Mouse (Mus musculus) forebrain, embryonic 16.5 days (tissue): Measurements from ENCODE around the gene Mafk. TPM values are rescaled to one million over a fixed set of nuclear protein-coding genes. Genes with fewer than 3 reads are reported as not detected.

Source experiments
- ATAC-seq: fragments of 200-750 bp; cut with Nextera tagmentation; 2 replicates; pipeline ENCODE4 v1.8.0; 2017; ENCODE audit warnings: mild to moderate bottlenecking, moderate library complexity
- H3K27ac ChIP-seq: fragments of 300-500 bp; sonication (generic); 2 replicates; pipeline ENCODE4 v1.5.1; 2014; ENCODE audit warnings: low read length, control low read depth
- H3K27me3 ChIP-seq: fragments of 300-500 bp; sonication (generic); replicated peaks from 2 replicates; pipeline ENCODE4 v1.6.1; 2014; ENCODE audit warnings: low read length; ENCODE audit not compliant: control insufficient read depth, insufficient read depth
- H3K36me3 ChIP-seq: fragments of 300-500 bp; sonication (generic); 2 replicates; pipeline ENCODE4 v1.6.1; 2014; ENCODE audit not compliant: control insufficient read depth, insufficient read depth
- H3K4me1 ChIP-seq: fragments of 300-500 bp; sonication (generic); replicated peaks from 2 replicates; pipeline ENCODE4 v1.6.1; 2014; ENCODE audit warnings: low read length; ENCODE audit not compliant: control insufficient read depth, insufficient read depth
- H3K4me2 ChIP-seq: fragments of 300-500 bp; sonication (generic); 2 replicates; pipeline ENCODE4 v1.6.1; 2014; ENCODE audit warnings: mild to moderate bottlenecking, low read length, control low read depth
- H3K4me3 ChIP-seq: fragments of 300-500 bp; sonication (generic); replicated peaks from 2 replicates; pipeline ENCODE4 v1.5.1; 2014; ENCODE audit warnings: mild to moderate bottlenecking, low read length, control low read depth
- H3K9ac ChIP-seq: fragments of 300-500 bp; sonication (generic); replicated peaks from 2 replicates; pipeline ENCODE4 v1.6.1; 2014; ENCODE audit warnings: low read depth, low read length, control low read depth
- H3K9me3 ChIP-seq: fragments of 300-500 bp; sonication (generic); 2 replicates; pipeline ENCODE4 v1.6.1; 2016; ENCODE audit warnings: low read length; ENCODE audit not compliant: control insufficient read depth
- WGBS: fragments of 180-500 bp; shearing (Covaris S2); extraction: QIAGEN DNeasy Blood & Tissue Kit; methylation state at CpG from one replicate; pipeline ENCODE4 v1.1.7; 2014; 5-methylcytosine and 5-hydroxymethylcytosine counted together
- polyA plus RNA-seq: library from polyadenylated mRNA; unstranded; fragments of >200 nt; fragmentation: Nextera tagmentation; extraction: Ambion mirVana; gene quantifications from 2 replicates; pipeline ENCODE4 v1.2.1, GENCODE M21; 2015

Gene Mafk
- polyA plus RNA-seq, 1 experiment from 2014 or later = 23.1 TPM

DNA sequence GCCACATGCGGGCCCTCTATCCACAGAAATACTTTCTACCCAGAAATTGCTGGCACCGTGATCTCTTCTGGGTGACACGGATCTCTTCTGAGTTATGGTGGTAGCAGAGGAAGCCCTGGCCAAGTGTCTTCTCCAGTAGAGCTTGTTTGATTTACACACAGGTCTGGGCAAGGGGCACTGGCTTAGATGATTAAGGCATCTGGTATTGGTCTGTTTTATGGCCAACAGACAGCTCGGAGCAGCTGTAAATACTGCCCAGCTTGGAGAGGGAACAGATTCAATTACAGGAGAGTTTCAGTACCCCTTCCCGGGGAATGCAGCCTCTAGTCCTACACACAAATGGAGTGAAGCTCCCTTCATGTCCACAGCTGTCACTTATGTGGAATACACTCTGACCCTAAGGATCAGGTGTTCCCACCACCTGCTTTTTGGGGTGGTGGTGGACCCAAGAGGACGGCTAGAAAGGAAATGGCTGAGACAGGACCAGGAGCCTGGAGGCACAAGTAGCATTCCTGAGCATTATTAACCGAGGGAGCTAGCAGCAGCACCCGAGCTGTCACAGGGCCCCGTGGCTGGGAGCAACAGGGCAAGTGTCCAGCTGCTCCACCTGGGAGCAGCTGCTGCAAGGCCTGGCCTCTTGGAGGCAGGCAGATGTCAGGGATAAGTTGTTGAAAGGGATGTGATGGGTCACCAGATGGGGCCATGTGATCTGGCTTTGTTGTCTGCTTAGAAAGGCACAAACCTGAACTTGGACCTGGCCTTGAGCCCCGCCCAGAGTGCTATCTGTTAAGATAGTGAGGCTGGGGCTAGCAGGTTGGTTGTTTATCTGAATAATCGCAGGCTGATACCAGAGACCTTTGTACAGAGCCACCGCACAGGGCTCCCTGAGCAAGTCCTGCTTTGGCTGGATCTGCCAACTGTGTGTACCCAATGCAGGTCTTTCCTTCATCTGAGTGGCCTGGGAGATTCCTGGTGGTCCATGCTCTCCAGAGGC lies 30.4 kb downstream of the Mafk start:
- H3K27me3 ChIP-seq = no peaks in the 10 kb centered on the region
- H3K9me3 ChIP-seq = no peaks in the 10 kb centered on the region
- WGBS = 87% methylated on average over 12 of the region's 12 CpGs
- peaks cover 17% of the 10 kb centered on the region for H3K4me1 ChIP-seq
- no peak for ATAC-seq
- H3K4me3 ChIP-seq = no peak overlapping the region
- H3K4me2 ChIP-seq = no peak overlapping the region
- no peak overlapping the region for H3K27ac ChIP-seq
- H3K9ac ChIP-seq = no peak overlapping the region
- peaks cover 5% of the 10 kb centered on the region for H3K36me3 ChIP-seq

DNA sequence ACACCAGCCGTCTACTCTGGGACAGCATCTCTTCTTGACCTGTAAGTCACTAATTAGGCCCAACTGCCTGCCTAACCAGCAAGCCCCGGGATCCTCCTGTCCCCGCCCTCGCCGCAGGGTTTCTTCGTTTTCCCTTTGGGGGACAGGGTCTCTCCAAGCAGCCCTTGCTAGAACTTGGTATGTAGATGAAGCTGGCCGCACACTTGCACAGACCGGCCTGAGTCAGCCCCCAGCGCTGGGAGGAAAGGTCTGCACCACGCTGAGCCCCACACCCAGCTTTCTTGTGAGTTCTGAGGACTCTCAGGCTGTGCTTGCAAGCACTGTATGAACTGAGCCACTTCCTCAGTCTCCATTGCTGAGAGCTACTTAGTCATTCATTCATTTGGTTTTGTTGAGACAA lies 33.2 kb downstream of the Mafk start:
- no peak overlapping the region for H3K4me3 ChIP-seq
- no peaks in the 10 kb centered on the region for H3K27me3 ChIP-seq
- H3K27ac ChIP-seq = no peak overlapping the region
- no peak for ATAC-seq
- peaks cover 5% of the 10 kb centered on the region for H3K36me3 ChIP-seq
- H3K9me3 ChIP-seq = no peaks in the 10 kb centered on the region
- 84% methylated on average over 10 of the region's 10 CpGs for WGBS
- H3K9ac ChIP-seq = no peak overlapping the region
- H3K4me2 ChIP-seq = peak overlapping the region; percentile 19
- peaks cover 17% of the 10 kb centered on the region for H3K4me1 ChIP-seq

DNA sequence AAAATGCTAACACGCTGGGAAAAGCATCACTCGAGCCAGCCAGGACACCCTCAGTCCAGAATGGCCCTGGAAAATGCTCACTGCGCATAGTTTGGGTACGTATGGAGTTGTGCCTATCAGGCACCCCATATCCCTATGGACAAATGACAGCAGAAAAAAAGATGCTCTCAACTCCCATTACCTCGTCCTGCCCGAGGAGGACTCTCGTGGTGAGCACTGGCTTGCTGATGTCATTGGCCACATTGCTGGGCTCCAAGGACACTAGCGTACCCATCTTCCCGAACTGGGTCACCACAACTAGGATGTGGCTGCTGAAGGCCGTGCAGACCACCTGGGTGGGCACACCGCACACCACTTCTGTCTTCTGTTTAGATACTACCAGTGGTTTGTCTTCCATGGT lies 34.6 kb downstream of the Mafk start:
- 0 out of 2 replicates have a peak, but pooled peaks have one; percentile 3 for ATAC-seq
- H3K9ac ChIP-seq = peak overlapping the region; percentile 80
- no peaks in the 10 kb centered on the region for H3K9me3 ChIP-seq
- peaks cover 17% of the 10 kb centered on the region for H3K4me1 ChIP-seq
- H3K27ac ChIP-seq = peak overlapping the region; percentile 87
- H3K36me3 ChIP-seq = peaks cover 5% of the 10 kb centered on the region
- no peaks in the 10 kb centered on the region for H3K27me3 ChIP-seq
- H3K4me2 ChIP-seq = peak overlapping the region; percentile 86
- 39% methylated on average over 11 of the region's 11 CpGs for WGBS
- peak overlapping the region; percentile 79 for H3K4me3 ChIP-seq

DNA sequence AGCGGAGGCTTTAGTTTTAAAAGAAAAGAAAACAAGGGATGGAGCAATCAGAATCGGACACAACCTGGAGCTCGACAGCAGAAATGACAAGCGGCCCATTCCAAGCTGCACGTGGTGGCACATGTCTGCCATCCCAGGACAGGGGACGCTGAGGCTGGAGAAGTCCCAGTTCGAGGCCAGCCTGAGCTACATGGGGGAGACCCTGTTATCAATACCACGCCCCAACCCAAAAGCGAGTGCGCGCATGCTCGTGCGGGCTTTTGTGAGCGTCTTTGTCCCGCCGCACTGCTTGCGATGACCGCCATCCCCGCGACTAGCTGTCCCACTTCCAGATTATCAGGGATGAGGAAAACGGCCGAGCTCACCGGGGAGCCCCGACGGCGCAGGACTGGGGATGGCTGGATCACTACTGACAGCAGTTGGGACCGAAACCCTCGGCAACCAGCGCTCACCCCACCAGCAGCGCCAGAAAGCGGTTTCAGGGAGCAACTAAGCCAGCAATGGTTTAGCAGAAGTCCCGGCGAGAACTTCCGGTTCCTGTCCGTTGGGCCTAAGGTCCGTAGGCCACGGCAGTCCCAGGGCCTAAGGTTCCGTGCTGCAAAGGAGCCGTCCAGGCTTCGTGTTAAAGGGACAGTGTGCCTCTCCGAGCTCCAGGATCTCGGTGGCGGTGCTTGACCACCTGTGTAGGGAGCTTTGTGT lies 35.2 kb downstream of the Mafk start, which contains the start of the genes Gm26938 and Psmg3:
TSS of gene Gm26938 (minus strand) at position 51 of the 699 bp plus-strand sequence.
TSS of gene Psmg3 (minus strand) at position 529 of the 699 bp plus-strand sequence.
- Histone ChIP-seq H3K27me3 (no peaks in the 10 kb centered on the region), H3K4me1 (peaks cover 17% of the 10 kb centered on the region), H3K9me3 (no peaks in the 10 kb centered on the region), H3K9ac (peak within 1 kb of the TSS; percentile 80), H3K27ac (peak within 1 kb of the TSS; percentile 87), H3K36me3 (peaks cover 5% of the 10 kb centered on the region), H3K4me2 (peak within 1 kb of the TSS; percentile 86), H3K4me3 (peak within 1 kb of the TSS; percentile 79)
- WGBS = under 1% methylated on average over 43 of the region's 43 CpGs
- peak; percentile 91 for ATAC-seq

DNA sequence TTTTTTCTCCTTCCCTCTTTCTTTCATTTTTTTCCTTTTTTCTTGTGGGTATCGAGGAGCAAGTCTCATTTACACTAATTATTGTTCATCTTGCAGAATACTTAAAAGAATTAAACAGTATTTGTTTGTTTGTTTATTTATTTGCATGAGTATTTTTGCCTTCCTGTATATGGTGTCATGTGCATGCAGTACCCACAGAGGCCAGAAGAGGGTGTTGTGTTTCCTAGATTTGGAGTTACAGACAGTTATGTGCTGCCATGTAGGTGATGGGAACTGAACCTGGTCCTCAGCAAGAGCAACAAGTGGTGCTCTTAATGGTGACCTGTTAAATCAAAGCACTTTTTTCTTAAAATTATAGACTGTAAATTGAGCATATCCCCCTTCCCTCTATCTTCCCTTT lies 36.3 kb downstream of the Mafk start:
- no peaks in the 10 kb centered on the region for H3K27me3 ChIP-seq
- H3K4me2 ChIP-seq = no peak overlapping the region
- H3K36me3 ChIP-seq = no peaks in the 10 kb centered on the region; the same call in 1 of the 2 replicates
- no peak overlapping the region for H3K27ac ChIP-seq
- H3K4me3 ChIP-seq = no peak overlapping the region
- ATAC-seq = no peak
- H3K9ac ChIP-seq = no peak overlapping the region
- 100% methylated on average over 1 of the region's 1 CpGs for WGBS
- peaks cover 17% of the 10 kb centered on the region for H3K4me1 ChIP-seq
- H3K9me3 ChIP-seq = no peaks in the 10 kb centered on the region

DNA sequence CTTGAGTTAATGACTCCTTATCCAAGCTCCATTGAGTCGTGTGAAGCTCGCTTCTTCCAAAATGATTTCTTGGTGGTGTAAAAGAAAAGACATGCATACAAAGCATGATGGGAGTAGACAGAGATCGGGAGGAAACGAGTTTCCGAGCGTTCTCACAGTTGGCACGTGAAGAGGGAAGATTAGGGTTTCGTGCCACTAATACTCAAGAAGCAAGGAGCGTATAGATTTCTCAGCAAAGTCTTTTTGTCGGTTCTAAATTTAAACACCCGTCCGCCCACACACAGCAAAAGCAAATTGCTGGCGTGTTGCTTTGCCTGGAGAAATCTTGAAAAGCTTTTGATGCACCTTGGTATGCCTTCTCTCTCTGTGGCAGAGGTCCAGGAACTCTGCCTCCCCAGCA lies 38.1 kb downstream of the Mafk start:
- Histone ChIP-seq H3K9ac (no peak overlapping the region), H3K36me3 (no peaks in the 10 kb centered on the region), H3K9me3 (no peaks in the 10 kb centered on the region), H3K27me3 (no peaks in the 10 kb centered on the region), H3K4me3 (no peak overlapping the region), H3K4me2 (no peak overlapping the region), H3K27ac (no peak overlapping the region), H3K4me1 (peaks cover 17% of the 10 kb centered on the region)
- ATAC-seq = no peak
- WGBS = 71% methylated on average over 13 of the region's 13 CpGs

DNA sequence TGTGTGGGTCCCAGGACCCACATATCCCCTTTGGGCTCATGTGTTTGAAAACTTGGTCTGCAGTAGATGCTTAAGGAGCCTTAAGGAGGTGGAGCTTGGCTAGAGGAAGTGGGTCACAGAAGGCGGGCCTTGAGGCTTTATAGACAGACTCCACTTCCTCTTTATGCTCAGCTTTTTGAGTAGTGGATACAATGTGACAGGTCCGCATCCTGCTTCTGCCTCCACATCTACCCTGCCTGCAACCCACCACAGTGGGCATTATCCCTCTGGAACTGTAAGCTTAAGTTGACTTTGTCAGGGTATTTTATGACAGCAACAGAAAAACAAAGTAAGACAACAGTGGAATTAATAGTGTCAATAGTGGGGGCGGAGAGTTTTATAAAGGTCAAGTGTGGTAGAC lies 39.4 kb downstream of the Mafk start:
- Histone ChIP-seq H3K27me3 (no peaks in the 10 kb centered on the region), H3K4me1 (peaks cover 5% of the 10 kb centered on the region), H3K9me3 (no peaks in the 10 kb centered on the region), H3K4me2 (no peak overlapping the region), H3K27ac (no peak overlapping the region), H3K9ac (no peak overlapping the region), H3K4me3 (no peak overlapping the region), H3K36me3 (no peaks in the 10 kb centered on the region)
- 88% methylated on average over 3 of the region's 3 CpGs for WGBS
- ATAC-seq = no peak

DNA sequence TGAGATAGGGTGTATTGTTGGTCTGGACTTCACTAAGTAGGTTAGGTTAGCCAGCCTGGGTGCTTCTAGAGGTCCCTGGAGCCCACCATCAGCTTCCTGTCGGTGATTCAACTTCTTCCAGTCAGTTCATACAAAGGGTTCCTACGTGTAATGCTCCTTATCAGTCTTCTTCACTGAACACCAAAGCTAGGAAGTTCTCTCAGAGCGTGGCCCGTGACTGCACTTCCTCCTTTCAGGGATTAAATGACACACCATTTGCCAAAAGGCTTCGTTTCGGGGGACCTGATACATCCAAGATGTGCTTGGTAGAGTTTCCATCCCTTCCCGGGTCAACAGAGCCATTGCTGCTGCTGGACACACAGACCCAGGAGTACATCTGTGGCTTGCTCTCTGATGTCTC lies 40.8 kb downstream of the Mafk start:
- Histone ChIP-seq H3K36me3 (no peaks in the 10 kb centered on the region), H3K27ac (no peak overlapping the region), H3K27me3 (0 out of 2 replicates have a peak, but pooled peaks cover 2% of the 10 kb centered on the region), H3K9ac (no peak overlapping the region), H3K4me3 (no peak overlapping the region), H3K4me2 (no peak overlapping the region), H3K4me1 (no peaks in the 10 kb centered on the region), H3K9me3 (no peaks in the 10 kb centered on the region)
- 84% methylated on average over 7 of the region's 7 CpGs for WGBS
- no peak for ATAC-seq

DNA sequence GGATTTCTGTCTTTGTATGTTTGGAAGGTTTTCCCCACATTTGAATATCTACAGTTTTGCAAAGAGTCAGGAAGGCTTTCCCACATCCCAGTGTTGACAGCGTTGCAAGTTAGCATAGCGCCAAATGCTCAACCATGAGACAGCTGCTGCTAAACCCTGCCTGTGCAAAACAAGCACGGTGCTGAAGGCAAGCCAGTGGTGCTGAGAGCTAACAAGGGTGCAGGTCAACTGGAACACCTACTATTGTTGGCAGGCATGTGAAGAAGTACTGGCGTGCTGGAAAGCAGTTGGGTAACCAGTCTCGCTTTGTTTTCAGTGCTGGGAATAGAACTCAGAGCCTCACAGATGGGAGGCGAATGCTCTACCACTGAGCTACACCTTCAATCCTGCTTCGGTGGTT lies 44.4 kb downstream of the Mafk start:
- Histone ChIP-seq H3K27me3 (0 out of 2 replicates have a peak, but pooled peaks cover 2% of the 10 kb centered on the region), H3K9ac (no peak overlapping the region), H3K4me1 (no peaks in the 10 kb centered on the region), H3K27ac (no peak overlapping the region), H3K4me2 (no peak overlapping the region), H3K36me3 (no peaks in the 10 kb centered on the region), H3K4me3 (no peak overlapping the region), H3K9me3 (no peaks in the 10 kb centered on the region)
- 76% methylated on average over 7 of the region's 7 CpGs for WGBS
- no peak for ATAC-seq
